Mouse (Mus musculus) liver, embryonic 14.5 days (tissue): ENCODE results near the gene Fgfbp1. TPM values are rescaled to one million over a fixed set of nuclear protein-coding genes. Genes with fewer than 3 reads are reported as not detected.

Source experiments
- ATAC-seq: fragments of 200-750 bp; cut with Nextera tagmentation; 2 replicates; pipeline ENCODE4 v1.8.0; 2017; ENCODE audit warnings: moderate number of reproducible peaks, mild to moderate bottlenecking, moderate library complexity; ENCODE audit not compliant: insufficient read depth
- DNase-seq, 3 experiments: peaks; one replicate each; pipeline ENCODE4 v3.0.0-alpha.2; 2012 to 2013; ENCODE audit warnings: low read depth in 3 of 3, low spot score in 3 of 3
- H3K27ac ChIP-seq: fragments of 300-500 bp; sonication (generic); 2 replicates; pipeline ENCODE4 v1.5.1; 2014; ENCODE audit warnings: moderate library complexity, mild to moderate bottlenecking, control low read depth, inconsistent platforms
- H3K27me3 ChIP-seq: fragments of 300-500 bp; sonication (generic); 2 replicates; pipeline ENCODE4 v1.6.1; 2014; ENCODE audit warnings: mild to moderate bottlenecking, low read length, moderate library complexity; ENCODE audit not compliant: control insufficient read depth, insufficient read depth
- H3K36me3 ChIP-seq: fragments of 300-500 bp; sonication (generic); replicated peaks from 2 replicates; pipeline ENCODE4 v1.6.1; 2014; ENCODE audit warnings: low read depth; ENCODE audit not compliant: control insufficient read depth, insufficient read depth
- H3K4me1 ChIP-seq, 2 experiments: fragments of 200-500 bp in 1 of 2; fragments of 300-500 bp in 1 of 2; sonication (generic) in 1 of 2; replicated peaks; 2 replicates each; pipeline ENCODE4 v1.6.1; 2012 to 2014; ENCODE audit warnings: antibody characterized with exemption in 1 of 2, inconsistent platforms in 1 of 2, low read length in 1 of 2; ENCODE audit not compliant: control insufficient read depth in 2 of 2, insufficient read depth in 2 of 2
- H3K4me2 ChIP-seq: fragments of 300-500 bp; sonication (generic); 2 replicates; pipeline ENCODE4 v1.6.1; 2014; ENCODE audit warnings: low read depth, mild to moderate bottlenecking, control low read depth, moderate library complexity
- H3K4me3 ChIP-seq, 2 experiments: fragments of 200-500 bp in 1 of 2; fragments of 300-500 bp in 1 of 2; sonication (generic) in 1 of 2; 2 replicates each; pipeline ENCODE4 v1.5.1; 2012 to 2014; ENCODE audit warnings: low read depth in 2 of 2, low read length in 2 of 2, mild to moderate bottlenecking in 2 of 2, control low read depth in 1 of 2, inconsistent platforms in 1 of 2, moderate library complexity in 1 of 2; ENCODE audit not compliant: insufficient read depth in 1 of 2
- H3K9ac ChIP-seq: fragments of 300-500 bp; sonication (generic); replicated peaks from 2 replicates; pipeline ENCODE4 v1.6.1; 2014; ENCODE audit warnings: mild to moderate bottlenecking, control low read depth, moderate library complexity
- H3K9me3 ChIP-seq: fragments of 300-500 bp; sonication (generic); 2 replicates; pipeline ENCODE4 v1.6.1; 2016; ENCODE audit warnings: low read length, mixed read lengths; ENCODE audit not compliant: control insufficient read depth
- CTCF ChIP-seq: IDR thresholded peaks from 2 replicates; pipeline ENCODE4 v1.5.1; 2016; ENCODE audit warnings: antibody characterized with exemption, low read depth, control low read depth
- EP300 ChIP-seq: IDR thresholded peaks from 2 replicates; pipeline ENCODE4 v1.6.1; 2016; ENCODE audit warnings: antibody characterized with exemption, low read depth
- WGBS: fragments of 180-500 bp; shearing (Covaris S2); extraction: QIAGEN DNeasy Blood & Tissue Kit; methylation state at CpG from one replicate; pipeline ENCODE4 v1.1.7; 2014; ENCODE audit not compliant: insufficient replicate concordance; 5-methylcytosine and 5-hydroxymethylcytosine counted together
- polyA plus RNA-seq, 2 experiments: library from polyadenylated mRNA; depleted of rRNA in 1 of 2; stranded (reverse) in 1 of 2; unstranded in 1 of 2; fragments of >200 nt; fragmentation: Nextera tagmentation in 1 of 2; extraction: Ambion mirVana in 1 of 2; gene quantifications; 2 replicates each; pipeline versions ENCODE4 v1.2.1 to v1.2.3; 2012 to 2014

The Fgfbp1 gene
- polyA plus RNA-seq, 2 experiments: 0.09 to 0.14 TPM

- no peaks in the 10 kb centered on the region for H3K9me3 ChIP-seq
- TF ChIP-seq CTCF (no peak), EP300 (no peak)
- no peak overlapping the region for H3K27ac ChIP-seq
- H3K36me3 ChIP-seq: no peaks in the 10 kb centered on the region
- H3K4me1 ChIP-seq: no peaks in the 10 kb centered on the region
- 61% methylated on average over 3 of the region's 3 CpGs for WGBS
- H3K4me3 ChIP-seq: no peak overlapping the region
- ATAC-seq (no peak), DNase-seq (no peak)
- no peak overlapping the region for H3K4me2 ChIP-seq
- H3K27me3 ChIP-seq: no peaks in the 10 kb centered on the region
- no peak overlapping the region for H3K9ac ChIP-seq
Observed at GRCm38 (mm10) chr5:43961056-43961455, 20.5 kb downstream of the Fgfbp1 start.

- 55% methylated on average over 3 of the region's 3 CpGs for WGBS
- no peak overlapping the region for H3K9ac ChIP-seq
Observed at GRCm38 (mm10) chr5:43959884-43960440, 21.6 kb downstream of the Fgfbp1 start.

GRCm38 (mm10) chr5:43953241-43953640, 28.3 kb downstream of the Fgfbp1 start:
- Histone ChIP-seq H3K36me3 (no peaks in the 10 kb centered on the region), H3K9me3 (no peaks in the 10 kb centered on the region), H3K27ac (no peak overlapping the region), H3K4me1 (peaks cover 0 to 7% of the 10 kb centered on the region in 2 experiments; a peak in 3 of 4 replicates), H3K27me3 (no peaks in the 10 kb centered on the region), H3K4me3 (no peak overlapping the region), H3K9ac (no peak overlapping the region), H3K4me2 (no peak overlapping the region)
- ATAC-seq: no peak
- WGBS: 46% methylated on average over 1 of the region's 1 CpGs
- no peak for TF ChIP-seq EP300
- no peak for TF ChIP-seq CTCF
- DNase-seq: no peak

More at GRCm38 (mm10) chr5:43959884-43960440, 21.6 kb downstream of the Fgfbp1 start:
- H3K36me3 ChIP-seq: no peaks in the 10 kb centered on the region
- TF ChIP-seq EP300: no peak
- no peak for TF ChIP-seq CTCF
- no peaks in the 10 kb centered on the region for H3K27me3 ChIP-seq
- H3K9me3 ChIP-seq: no peaks in the 10 kb centered on the region
- no peaks in the 10 kb centered on the region for H3K4me1 ChIP-seq
- no peak overlapping the region for H3K4me2 ChIP-seq
- no peak overlapping the region for H3K4me3 ChIP-seq
- DNase-seq (no peak), ATAC-seq (no peak)
- H3K27ac ChIP-seq: no peak overlapping the region

GRCm38 (mm10) chr5:43948748-43949275, 32.8 kb downstream of the Fgfbp1 start:
- peaks cover 0 to 16% of the 10 kb centered on the region in 2 experiments; a peak in 3 of 4 replicates for H3K4me1 ChIP-seq
- no peaks in the 10 kb centered on the region for H3K36me3 ChIP-seq
- no peak overlapping the region for H3K9ac ChIP-seq
- DNase-seq: no peak
- ATAC-seq: no peak
- no peaks in the 10 kb centered on the region for H3K27me3 ChIP-seq
- no peaks in the 10 kb centered on the region for H3K9me3 ChIP-seq
- TF ChIP-seq CTCF (no peak), EP300 (no peak)
- H3K4me3 ChIP-seq: 0 out of 4 replicates have a peak overlapping the region, but pooled peaks of 1 of the 2 experiments have one; percentile 25
- no peak overlapping the region for H3K27ac ChIP-seq
- WGBS: 2% methylated on average over 8 of the region's 8 CpGs
- peak overlapping the region; percentile 67 for H3K4me2 ChIP-seq

GRCm38 (mm10) chr5:43948111-43948743, 33.4 kb downstream of the Fgfbp1 start:
- ATAC-seq (peak; percentile 81), DNase-seq (peak; percentile 17 to 26 (median 17))
- Histone ChIP-seq H3K27ac (no peak overlapping the region), H3K4me1 (peaks cover 0 to 16% of the 10 kb centered on the region in 2 experiments; a peak in 3 of 4 replicates), H3K4me3 (peak overlapping the region; percentile 37 to 50), H3K9me3 (no peaks in the 10 kb centered on the region), H3K36me3 (no peaks in the 10 kb centered on the region), H3K9ac (peak overlapping the region; percentile 23; the same call in 1 of the 2 replicates), H3K27me3 (no peaks in the 10 kb centered on the region), H3K4me2 (peak overlapping the region; percentile 67)
- TF ChIP-seq CTCF: no peak
- TF ChIP-seq EP300: no peak
- 1% methylated on average over 27 of the region's 27 CpGs for WGBS
